Mouse (Mus musculus) frontal cortex, adult (tissue): ENCODE data around the gene Slc13a3.
A peak's percentile ranks its signal among the peaks of the same experiment; 100 is the strongest.

ENCODE experiments used
- ATAC-seq: cut with Nextera tagmentation; 2 replicates; pipeline ENCODE4 v1.9.2; 2017; ENCODE audit warnings: mild to moderate bottlenecking, moderate library complexity, mixed read lengths; ENCODE audit not compliant: low TSS enrichment

Gene Slc13a3

GRCm38 (mm10) chr2:165364334-165365091 is 108.5 kb downstream of the Slc13a3 start:
- peak; percentile 87 for ATAC-seq

DNA sequence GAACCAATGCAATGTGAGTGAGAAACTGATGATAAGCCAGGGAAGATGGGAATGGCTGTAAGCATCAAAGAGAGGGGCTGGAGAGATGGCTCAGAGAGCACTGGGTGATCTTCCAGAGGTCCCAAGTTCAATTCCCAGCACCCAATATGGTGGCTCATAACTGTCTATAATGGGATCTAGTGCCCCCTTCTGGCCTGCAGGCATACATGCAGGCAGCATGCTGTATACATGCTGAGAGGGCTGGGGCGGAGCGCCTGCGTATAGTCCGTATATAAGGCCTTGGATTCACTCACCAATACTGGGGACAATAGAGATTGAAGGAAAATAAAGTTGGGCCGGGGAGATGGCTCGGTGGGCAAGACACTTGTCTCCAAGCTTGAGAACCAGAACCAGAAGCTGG is 109.7 kb downstream of the Slc13a3 start:
- no peak for ATAC-seq

- ATAC-seq, result 0 out of 2 replicates have a peak, but pooled peaks have one; percentile 62
Measured at GRCm38 (mm10) chr2:165360861-165361260, 112.2 kb downstream of the Slc13a3 start.
